Mouse (Mus musculus): ENCODE results near the gene Bmp3. TPM values are rescaled to one million over a fixed set of nuclear protein-coding genes. Genes with fewer than 3 reads are reported as not detected.

Gene Bmp3
- total RNA-seq, 1 experiment: not detected

DNA sequence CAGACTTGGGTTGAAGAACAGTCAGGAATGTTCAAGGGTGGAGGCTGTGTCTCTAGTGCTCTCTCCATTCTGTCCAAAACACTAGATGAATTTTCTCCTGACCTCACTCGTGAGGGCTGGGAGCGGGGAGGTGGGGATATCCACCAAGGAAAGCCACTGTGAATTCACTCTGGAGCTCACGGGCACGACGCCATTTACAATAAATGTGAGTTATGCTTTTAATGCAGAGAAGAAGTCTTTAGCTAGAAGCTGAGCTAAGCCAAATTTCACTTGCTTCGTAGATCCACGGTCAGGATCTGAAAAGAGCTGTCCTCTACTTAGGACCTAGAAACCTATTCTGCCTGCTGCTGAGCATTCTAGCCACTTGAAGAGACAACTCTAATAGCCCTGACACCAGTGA is 2.1 kb downstream of the Bmp3 start:
- no peaks in the 10 kb centered on the region for H3K4me1 ChIP-seq (ENCODE audit: control insufficient read depth in 2 of 2, insufficient read depth in 2 of 2, low read length in 2 of 2, poor library complexity in 1 of 2)
- H3K27ac ChIP-seq (ENCODE audit: insufficient read depth, low read depth, low read length, poor library complexity, severe bottlenecking): no peak overlapping the region
- H3K9ac ChIP-seq (ENCODE audit: insufficient read depth, low read depth, low read length, poor library complexity, severe bottlenecking): no peak overlapping the region
- in situ Hi-C loops (cut with MboI; ENCODE audit: low sequenced_read_pairs in 2 of 2, unreplicated experiment in 2 of 2): loop anchor here in 1 of 2 experiments (25.0 kb wide), 1 partner anchor 669 kb away; no protein-coding TSS in a partner anchor
- TF ChIP-seq ZC3H11A (IDR thresholded peaks at IDR 0.05; ENCODE audit: borderline replicate concordance, low read depth, low read length) (no peak), HCFC1 (IDR thresholded peaks at IDR 0.05; ENCODE audit: borderline replicate concordance, insufficient read depth, low read length) (no peak), ZNF384 (IDR thresholded peaks at IDR 0.05; ENCODE audit: low read depth, low read length) (no peak), CHD2 (IDR thresholded peaks at IDR 0.05; ENCODE audit: low read depth, low read length) (no peak), MAFK (IDR thresholded peaks at IDR 0.05; ENCODE audit: insufficient read depth, low read depth, low read length) (no peak)
- H3K36me3 ChIP-seq (ENCODE audit: control insufficient read depth, insufficient read depth, low read length, poor library complexity, severe bottlenecking): no peaks in the 10 kb centered on the region
- H3K4me3 ChIP-seq (ENCODE audit: insufficient read depth in 1 of 2, low read depth in 1 of 2, low read length in 2 of 2, poor library complexity in 1 of 2, severe bottlenecking in 1 of 2): no peak overlapping the region
- DNase-seq (ENCODE audit: low read depth, low spot score): no peak
- H3K9me3 ChIP-seq (ENCODE audit: control insufficient read depth, insufficient read depth, low read depth, low read length): no peaks in the 10 kb centered on the region

DNA sequence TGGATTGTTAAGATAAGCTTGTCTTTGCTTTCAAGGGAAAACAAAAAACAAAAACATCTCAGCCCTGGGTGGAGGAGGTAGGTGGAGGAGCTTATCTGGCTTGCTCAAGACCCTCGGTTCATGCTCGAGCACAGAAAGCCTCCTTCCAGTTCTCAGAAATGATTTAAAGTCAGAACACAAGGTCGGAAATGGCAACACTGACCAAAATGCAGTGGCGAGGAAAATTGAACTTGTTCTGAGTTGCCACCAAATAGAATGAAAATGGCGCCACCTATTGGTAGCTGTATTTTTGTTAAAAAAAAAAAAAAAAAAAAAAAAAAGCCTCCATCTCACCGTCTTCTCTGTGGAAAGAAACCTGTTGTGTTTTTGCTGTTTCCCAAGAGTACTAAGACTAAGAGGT is 9.7 kb downstream of the Bmp3 start:
- Histone ChIP-seq H3K4me3 (ENCODE audit: insufficient read depth in 1 of 2, low read depth in 1 of 2, low read length in 2 of 2, poor library complexity in 1 of 2, severe bottlenecking in 1 of 2) (no peak overlapping the region), H3K4me1 (ENCODE audit: control insufficient read depth in 2 of 2, insufficient read depth in 2 of 2, low read length in 2 of 2, poor library complexity in 1 of 2) (no peaks in the 10 kb centered on the region), H3K36me3 (ENCODE audit: control insufficient read depth, insufficient read depth, low read length, poor library complexity, severe bottlenecking) (no peaks in the 10 kb centered on the region), H3K9me3 (ENCODE audit: control insufficient read depth, insufficient read depth, low read depth, low read length) (no peaks in the 10 kb centered on the region), H3K9ac (ENCODE audit: insufficient read depth, low read depth, low read length, poor library complexity, severe bottlenecking) (no peak overlapping the region; the same call in 1 of the 2 replicates), H3K27ac (ENCODE audit: insufficient read depth, low read depth, low read length, poor library complexity, severe bottlenecking) (no peak overlapping the region)
- no peak for TF ChIP-seq HCFC1 (IDR thresholded peaks at IDR 0.05; ENCODE audit: borderline replicate concordance, insufficient read depth, low read length)
- no peak for TF ChIP-seq MAFK (IDR thresholded peaks at IDR 0.05; ENCODE audit: insufficient read depth, low read depth, low read length)
- no peak for TF ChIP-seq ZC3H11A (IDR thresholded peaks at IDR 0.05; ENCODE audit: borderline replicate concordance, low read depth, low read length)
- no peak for TF ChIP-seq CHD2 (IDR thresholded peaks at IDR 0.05; ENCODE audit: low read depth, low read length)
- TF ChIP-seq ZNF384 (IDR thresholded peaks at IDR 0.05; ENCODE audit: low read depth, low read length): peak; percentile 99
- in situ Hi-C loops (cut with MboI; ENCODE audit: low sequenced_read_pairs in 2 of 2, unreplicated experiment in 2 of 2): loop anchor here in 1 of 2 experiments (25.0 kb wide), 1 partner anchor 677 kb away; no protein-coding TSS in a partner anchor
- DNase-seq (ENCODE audit: low read depth, low spot score): no peak

DNA sequence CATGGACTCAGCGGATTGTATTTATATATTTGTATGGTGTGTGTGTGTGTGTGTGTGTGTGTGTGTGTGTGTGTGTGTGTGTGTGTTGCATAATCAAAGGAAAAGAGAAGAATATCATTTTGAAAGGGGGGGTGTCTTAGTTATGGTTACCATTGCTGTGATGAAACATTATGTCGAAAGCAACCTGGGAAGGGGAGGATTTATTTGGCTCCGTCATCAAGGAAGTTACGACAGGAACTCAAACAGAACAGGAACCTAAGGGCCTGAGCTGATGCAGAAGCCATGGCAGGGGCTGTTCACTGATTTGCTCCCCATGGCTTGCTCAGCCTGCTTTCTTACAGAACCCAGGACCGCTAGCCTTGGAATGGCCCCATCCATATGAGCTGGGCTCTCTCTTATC is 10.9 kb downstream of the Bmp3 start:
- no peaks in the 10 kb centered on the region for H3K4me1 ChIP-seq (ENCODE audit: control insufficient read depth in 2 of 2, insufficient read depth in 2 of 2, low read length in 2 of 2, poor library complexity in 1 of 2)
- H3K9ac ChIP-seq (ENCODE audit: insufficient read depth, low read depth, low read length, poor library complexity, severe bottlenecking): no peak overlapping the region
- H3K36me3 ChIP-seq (ENCODE audit: control insufficient read depth, insufficient read depth, low read length, poor library complexity, severe bottlenecking): no peaks in the 10 kb centered on the region
- TF ChIP-seq ZNF384 (IDR thresholded peaks at IDR 0.05; ENCODE audit: low read depth, low read length) (no peak), ZC3H11A (IDR thresholded peaks at IDR 0.05; ENCODE audit: borderline replicate concordance, low read depth, low read length) (no peak), CHD2 (IDR thresholded peaks at IDR 0.05; ENCODE audit: low read depth, low read length) (no peak), MAFK (IDR thresholded peaks at IDR 0.05; ENCODE audit: insufficient read depth, low read depth, low read length) (no peak), HCFC1 (IDR thresholded peaks at IDR 0.05; ENCODE audit: borderline replicate concordance, insufficient read depth, low read length) (no peak)
- H3K4me3 ChIP-seq (ENCODE audit: insufficient read depth in 1 of 2, low read depth in 1 of 2, low read length in 2 of 2, poor library complexity in 1 of 2, severe bottlenecking in 1 of 2): no peak overlapping the region
- H3K9me3 ChIP-seq (ENCODE audit: control insufficient read depth, insufficient read depth, low read depth, low read length): no peaks in the 10 kb centered on the region
- no peak for DNase-seq (ENCODE audit: low read depth, low spot score)
- in situ Hi-C loops (cut with MboI; ENCODE audit: low sequenced_read_pairs in 2 of 2, unreplicated experiment in 2 of 2): loop anchor here in 1 of 2 experiments (25.0 kb wide), 1 partner anchor 678 kb away; no protein-coding TSS in a partner anchor
- no peak overlapping the region for H3K27ac ChIP-seq (ENCODE audit: insufficient read depth, low read depth, low read length, poor library complexity, severe bottlenecking)

DNA sequence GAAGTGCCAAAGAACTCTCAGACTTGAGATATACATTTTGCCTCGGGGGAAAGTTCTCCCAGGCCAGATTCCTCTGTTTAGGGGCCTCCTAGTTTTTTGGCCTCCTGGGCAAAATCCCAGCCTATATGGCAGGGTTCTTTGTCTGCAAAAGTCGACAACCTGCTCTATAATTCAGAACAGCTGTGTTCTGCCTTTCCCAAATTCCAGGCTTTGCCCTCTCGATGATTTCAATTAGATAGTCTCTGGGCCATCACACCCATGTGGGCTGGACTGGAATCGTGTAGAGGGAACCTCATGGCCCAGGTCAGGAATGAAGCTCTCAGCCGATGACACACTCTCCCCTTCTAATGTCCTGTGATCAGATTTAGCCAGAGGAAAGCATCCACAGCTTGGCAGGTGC is 21.8 kb downstream of the Bmp3 start:
- in situ Hi-C loops (cut with MboI; ENCODE audit: low sequenced_read_pairs in 2 of 2, unreplicated experiment in 2 of 2): loop anchor here (10.0 kb wide), 1 partner anchor 531 kb away; no protein-coding TSS in a partner anchor

More for the DNA sequence above, 21.8 kb downstream of the Bmp3 start:
- TF ChIP-seq ZNF384 (IDR thresholded peaks at IDR 0.05; ENCODE audit: low read depth, low read length) (no peak), CHD2 (IDR thresholded peaks at IDR 0.05; ENCODE audit: low read depth, low read length) (no peak), ZC3H11A (IDR thresholded peaks at IDR 0.05; ENCODE audit: borderline replicate concordance, low read depth, low read length) (no peak), MAFK (IDR thresholded peaks at IDR 0.05; ENCODE audit: insufficient read depth, low read depth, low read length) (no peak), HCFC1 (IDR thresholded peaks at IDR 0.05; ENCODE audit: borderline replicate concordance, insufficient read depth, low read length) (no peak)
- H3K9me3 ChIP-seq (ENCODE audit: control insufficient read depth, insufficient read depth, low read depth, low read length): no peaks in the 10 kb centered on the region
- H3K27ac ChIP-seq (ENCODE audit: insufficient read depth, low read depth, low read length, poor library complexity, severe bottlenecking): no peak overlapping the region
- H3K9ac ChIP-seq (ENCODE audit: insufficient read depth, low read depth, low read length, poor library complexity, severe bottlenecking): no peak overlapping the region
- no peaks in the 10 kb centered on the region for H3K36me3 ChIP-seq (ENCODE audit: control insufficient read depth, insufficient read depth, low read length, poor library complexity, severe bottlenecking)
- H3K4me1 ChIP-seq (ENCODE audit: control insufficient read depth in 2 of 2, insufficient read depth in 2 of 2, low read length in 2 of 2, poor library complexity in 1 of 2): no peaks in the 10 kb centered on the region
- DNase-seq (ENCODE audit: low read depth, low spot score): no peak
- H3K4me3 ChIP-seq (ENCODE audit: insufficient read depth in 1 of 2, low read depth in 1 of 2, low read length in 2 of 2, poor library complexity in 1 of 2, severe bottlenecking in 1 of 2): no peak overlapping the region
